Mouse (Mus musculus) adipose tissue, adult 10 weeks (tissue): ENCODE measurements around the gene C9. TPM values are rescaled to one million over a fixed set of nuclear protein-coding genes. Genes with fewer than 3 reads are reported as not detected.

Source experiments
- polyA plus RNA-seq: library from polyadenylated mRNA; stranded (reverse); fragments of 350-450 nt; fragmentation: Illumina TruSeq; extraction: RNeasy Lipid Tissue Mini Kit (QIAGEN cat#74804); gene quantifications from one replicate; pipeline ENCODE4 v1.2.3, GENCODE M21; 2014; ENCODE audit warnings: low read depth, low replicate concordance

The C9 gene
- polyA plus RNA-seq, result 0.34 TPM

GRCm38 (mm10) chr15:6445135-6445534 lies at the start of gene C9:
Gene C9 (plus strand): TSS chr15:6445327.

GRCm38 (mm10) chr15:6522653-6523167 lies 77.6 kb downstream of the C9 start, which contains the start of gene Fyb:
Gene Fyb (plus strand): TSS chr15:6522853.

Other genes starting within 250 kb of the C9 start
- gene Dab2, start 145.5 kb upstream of the C9 start, polyA plus RNA-seq, result 195 TPM
- gene Fyb, start 77.5 kb downstream of the C9 start, polyA plus RNA-seq, result 13.4 TPM